Mouse (Mus musculus) forelimb bud, embryonic 11.5 days (tissue): ENCODE data around the gene Timm8a2.
"Not testable (repeated sequence)": the region's sequence is repeated elsewhere in the genome, so short reads cannot be mapped to it uniquely, and the experiment has no call there.

Experiments
- DNase-seq: peaks from one replicate; pipeline ENCODE4 v3.0.0-alpha.2; 2012; ENCODE audit warnings: low read depth, low spot score

Timm8a2 gene

DNA sequence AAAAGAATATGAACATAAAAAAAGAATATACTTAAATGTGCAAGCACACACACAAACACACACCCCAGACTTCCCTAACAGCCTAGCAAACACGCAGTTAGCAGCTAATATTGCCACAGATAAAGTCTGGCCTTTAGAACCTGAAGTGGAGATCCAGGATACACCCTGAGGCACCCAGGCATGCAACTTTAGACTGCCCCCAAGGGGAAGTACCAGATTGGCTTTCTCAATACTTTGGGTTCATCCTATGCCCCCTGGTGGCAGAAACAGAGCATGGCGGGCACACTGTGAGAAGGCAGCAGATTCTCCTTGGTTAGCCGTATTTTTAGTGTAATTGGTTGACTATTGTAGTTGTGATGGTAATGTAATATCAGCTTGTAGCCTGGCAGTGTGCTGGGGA is 26.2 kb downstream of the Timm8a2 start:
- peak; percentile 71 for DNase-seq

DNA sequence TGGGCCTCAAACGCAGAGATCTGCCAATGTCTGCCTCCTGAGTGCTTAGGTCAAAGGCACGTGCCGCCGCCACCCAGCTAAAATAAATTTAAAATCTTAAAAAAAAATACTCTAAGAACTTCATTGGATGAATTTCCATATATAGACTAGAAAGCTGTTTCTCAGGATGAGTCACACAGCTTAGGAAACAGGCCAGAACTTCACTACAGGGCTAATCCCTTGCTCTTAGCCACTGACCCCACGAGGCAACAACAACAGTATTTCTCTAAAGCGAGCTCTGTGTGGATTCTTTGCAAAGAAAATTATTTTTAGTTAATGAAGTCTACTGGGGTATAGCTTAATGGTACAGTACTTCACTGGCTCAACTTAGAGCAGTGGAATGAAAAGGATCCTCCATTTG is 26.9 kb downstream of the Timm8a2 start:
- DNase-seq = no peak

DNA sequence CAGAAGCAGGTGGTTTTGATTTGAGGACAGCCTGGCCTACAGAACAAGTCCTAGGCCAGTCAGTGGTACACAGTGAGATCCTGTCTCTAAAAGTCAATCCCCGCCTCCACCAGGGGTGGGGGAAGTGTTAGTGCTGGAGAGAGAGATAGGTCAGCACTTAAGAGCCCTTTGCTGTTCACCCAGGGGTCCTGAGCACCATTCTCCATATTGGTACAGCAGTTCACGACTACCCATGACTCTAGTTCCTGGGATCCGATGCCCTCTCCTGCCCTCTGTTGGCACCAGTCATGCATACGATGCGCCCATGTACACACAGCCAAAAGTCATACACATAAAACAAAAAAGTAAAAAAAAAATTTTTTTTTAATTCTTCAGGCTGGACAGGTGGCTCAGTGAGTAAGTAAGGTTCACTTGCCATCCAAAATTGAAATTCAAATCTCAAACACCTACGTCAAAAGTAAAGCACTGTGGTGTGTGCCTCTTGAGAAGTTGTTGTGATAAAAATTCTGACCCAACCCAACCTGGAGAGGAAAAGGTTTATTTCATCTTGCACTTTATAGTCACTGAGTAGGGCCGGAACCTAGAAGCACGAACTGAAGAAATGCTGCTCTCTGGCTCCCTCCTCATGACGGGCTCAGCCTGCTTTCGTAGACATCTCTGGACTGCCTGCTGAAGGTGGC is 28.1 kb downstream of the Timm8a2 start:
- no peak for DNase-seq

DNA sequence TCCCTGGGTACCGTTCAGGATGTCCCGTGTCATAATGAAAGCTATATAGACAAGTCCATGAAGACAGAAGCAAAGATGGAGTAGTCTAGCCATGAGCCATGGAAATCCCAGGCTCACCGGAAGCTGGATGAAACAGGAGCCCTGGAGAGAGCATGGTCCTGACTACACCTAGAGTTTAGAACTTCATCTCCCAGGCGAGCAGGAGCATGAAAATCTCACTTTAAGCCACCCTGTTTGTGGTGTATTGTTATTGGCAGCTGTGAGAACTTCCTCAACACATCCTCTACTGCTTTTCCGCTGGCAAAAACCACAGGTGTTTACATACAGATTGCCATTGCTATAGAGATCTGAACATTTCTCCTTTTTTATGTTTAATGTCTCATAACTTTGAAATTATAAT is 29.1 kb downstream of the Timm8a2 start:
- no peak for DNase-seq

DNA sequence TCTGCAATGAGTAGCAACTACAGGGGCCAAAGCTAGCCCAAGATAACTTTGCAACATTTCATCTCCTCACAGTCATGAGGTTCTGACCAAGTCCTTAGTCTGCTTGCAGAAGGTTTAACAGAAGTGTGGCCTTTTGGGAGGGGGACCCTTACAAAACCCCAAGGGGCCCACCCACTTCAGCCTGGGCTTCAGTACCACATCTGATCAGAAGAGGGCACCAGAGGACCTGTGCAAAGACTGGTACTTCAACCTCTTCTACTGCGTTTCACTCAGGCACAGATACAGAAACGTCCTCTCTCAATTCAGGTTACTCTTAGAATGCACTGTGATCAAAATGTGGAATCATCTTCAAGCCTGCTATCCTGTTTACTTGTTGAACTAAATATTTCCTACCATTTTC is 30.0 kb downstream of the Timm8a2 start:
- peak; percentile 76 for DNase-seq

DNA sequence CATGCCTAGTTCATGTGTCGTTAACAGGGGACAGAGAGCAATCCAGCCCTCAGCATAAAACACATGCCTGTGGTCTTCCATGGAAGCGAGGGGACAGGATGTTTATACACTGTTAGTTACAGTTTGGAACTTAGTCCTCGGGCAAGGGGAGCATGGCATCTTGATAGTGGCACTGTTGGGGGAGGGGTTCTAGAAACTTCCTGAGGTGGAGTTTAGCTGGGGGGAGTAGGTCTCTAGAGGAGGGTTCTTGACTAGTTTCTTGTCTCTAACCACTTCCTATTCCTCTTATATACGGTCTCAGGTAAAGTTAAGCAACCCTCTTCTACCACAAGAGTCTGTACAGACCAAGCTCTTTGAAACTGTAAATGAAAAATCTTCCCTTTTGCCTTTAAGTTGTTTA is 31.8 kb downstream of the Timm8a2 start:
- DNase-seq = no peak

DNA sequence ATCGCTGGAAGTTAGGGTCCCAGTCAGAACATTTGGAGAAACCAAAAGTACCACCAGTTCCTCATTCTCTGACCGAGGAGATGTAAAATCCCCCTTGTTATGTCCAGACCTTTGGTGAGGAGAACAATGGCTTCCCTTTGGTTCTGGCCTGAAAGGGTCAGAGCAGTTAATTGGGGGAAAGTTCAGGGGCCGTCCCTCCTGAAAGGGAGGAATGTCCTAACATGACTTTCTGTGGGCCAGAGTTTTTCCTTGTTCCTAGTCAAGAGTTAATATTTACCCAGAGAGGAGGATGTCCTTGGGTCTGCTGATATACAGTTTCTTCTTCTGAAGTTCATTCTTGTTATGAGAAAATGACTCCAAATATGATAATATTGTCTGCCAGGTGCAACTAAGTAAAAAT is 33.6 kb downstream of the Timm8a2 start:
- DNase-seq = not testable (repeated sequence)

DNA sequence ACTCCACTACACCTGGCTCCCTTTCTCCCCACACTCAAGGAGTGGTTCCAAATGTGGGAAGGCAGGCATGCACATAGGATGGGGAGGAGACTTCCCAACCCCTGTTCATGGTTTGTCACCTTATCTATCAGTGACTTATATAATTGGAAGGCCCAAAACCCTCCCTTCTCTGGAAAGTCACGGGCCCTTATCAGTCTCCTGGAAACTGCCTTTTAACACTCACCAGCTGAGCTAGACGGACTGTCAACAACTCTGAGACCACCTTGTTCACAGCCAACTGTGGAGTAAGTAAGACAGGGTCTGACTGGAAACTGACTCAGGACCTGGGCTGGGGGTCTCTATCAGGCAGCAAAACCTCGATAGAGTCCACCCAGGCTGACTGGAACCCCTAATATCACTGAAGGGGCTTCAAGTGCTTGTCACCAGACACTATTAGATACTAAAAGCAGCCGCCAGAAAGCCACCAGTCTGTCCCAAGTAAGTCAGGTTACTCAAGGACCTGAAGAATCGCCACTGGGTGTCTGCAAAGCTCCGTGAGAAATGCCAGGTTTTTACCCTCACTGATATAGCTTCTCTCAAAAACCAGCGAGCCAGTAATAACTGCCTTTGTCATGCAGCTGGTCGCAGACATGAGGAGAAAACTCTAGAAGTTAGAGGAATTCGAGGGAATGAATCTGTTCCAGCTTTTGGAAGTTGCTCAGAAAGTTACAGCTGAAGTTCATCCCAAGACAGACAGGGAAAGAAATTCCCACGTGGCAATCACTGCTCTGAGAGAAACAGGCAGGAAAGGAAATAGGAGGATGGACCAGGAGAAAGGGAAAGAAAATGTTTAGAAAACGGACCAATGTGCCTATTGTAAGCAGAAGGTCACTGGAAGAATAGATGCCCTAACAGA is 34.6 kb downstream of the Timm8a2 start:
- DNase-seq = no peak

DNA sequence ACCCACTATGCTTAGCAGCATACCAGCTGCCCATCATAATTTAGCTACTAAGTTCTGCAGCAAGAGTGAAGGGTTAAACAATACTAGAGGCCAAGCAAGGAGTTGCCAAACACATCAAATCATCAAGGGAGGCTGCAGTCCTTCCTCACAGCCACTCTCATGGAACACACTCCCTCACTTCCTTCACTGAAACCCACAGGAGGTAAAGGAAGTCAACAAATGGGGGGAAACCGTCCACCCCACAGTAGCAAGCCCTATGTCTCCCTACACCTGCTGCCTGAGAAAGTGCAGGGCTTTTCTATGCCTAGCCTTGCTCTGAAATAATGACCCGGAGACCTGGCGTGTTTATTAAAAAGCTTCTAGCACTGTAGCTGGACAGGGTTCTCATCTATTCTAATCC is 35.5 kb downstream of the Timm8a2 start:
- no peak for DNase-seq

DNA sequence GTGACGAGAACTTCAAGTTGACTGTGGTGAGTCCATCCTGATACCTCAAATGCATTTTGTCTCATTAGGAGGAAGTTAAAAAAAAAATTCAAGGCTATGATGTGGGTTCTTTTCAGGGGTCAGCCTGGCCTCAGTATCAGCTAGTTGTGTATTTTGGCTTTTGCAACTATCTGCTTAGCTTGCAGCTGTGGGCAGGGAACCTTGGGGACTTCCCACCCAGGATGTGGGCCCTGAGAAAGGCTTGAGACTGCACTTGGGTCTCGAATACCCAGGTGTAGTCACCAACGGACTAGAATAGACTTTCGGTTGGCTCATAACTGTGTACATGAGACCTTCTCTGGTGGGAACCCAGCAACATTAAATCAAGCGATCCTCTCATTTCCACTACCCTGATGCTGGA is 38.9 kb downstream of the Timm8a2 start:
- no peak for DNase-seq

DNA sequence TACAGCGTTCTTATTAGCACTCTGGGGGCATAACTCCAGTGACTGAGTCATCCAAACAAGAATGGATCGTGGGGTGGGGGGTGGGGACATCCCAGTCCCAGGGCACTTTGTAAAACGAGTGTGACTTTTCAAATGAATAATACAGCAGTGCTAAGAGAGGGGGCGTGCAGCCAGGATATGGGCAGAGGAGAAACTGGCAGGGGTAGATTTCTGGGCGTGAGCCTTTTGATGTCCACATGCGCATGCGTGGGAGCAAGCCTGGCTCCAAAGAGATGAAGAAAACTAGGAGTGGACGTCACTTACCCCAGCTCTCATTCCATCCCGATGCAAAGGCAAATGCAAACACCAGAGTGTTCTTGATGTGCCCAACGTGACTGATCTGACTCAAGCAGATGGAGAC is 39.9 kb downstream of the Timm8a2 start:
- no peak for DNase-seq

DNA sequence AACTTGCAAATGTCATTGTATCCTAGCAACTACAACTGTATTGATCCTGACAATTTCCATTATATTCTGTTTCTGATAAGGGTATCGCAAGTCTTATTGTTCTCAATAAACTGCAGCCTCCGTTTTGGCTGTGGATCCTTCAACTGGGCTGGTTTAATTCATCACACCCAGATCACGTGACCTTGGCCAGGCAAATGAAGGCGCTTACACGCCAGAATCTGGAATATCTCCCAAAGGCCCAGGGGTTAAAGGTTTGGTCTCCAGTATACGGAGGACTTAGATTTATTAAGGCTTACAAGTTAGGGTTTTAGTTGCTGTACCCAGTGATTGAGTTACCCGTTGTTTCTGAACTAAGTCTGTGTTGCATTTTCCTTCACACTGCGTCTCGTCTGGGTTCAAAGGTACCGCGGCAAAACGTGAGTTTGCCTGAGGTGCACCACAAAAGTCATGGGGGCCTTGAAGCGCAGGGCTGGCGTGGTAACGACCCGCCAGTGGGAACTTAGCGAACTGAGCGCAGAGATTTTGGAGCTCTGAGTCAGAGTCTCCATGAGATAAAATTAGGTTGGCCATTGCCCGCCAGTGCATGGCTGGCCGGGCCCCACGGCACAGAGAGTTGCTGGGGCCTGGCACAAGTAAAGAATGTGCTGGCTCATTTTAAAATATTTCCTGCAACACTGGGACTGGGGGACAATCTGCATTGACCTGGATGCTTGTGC is 41.2 kb downstream of the Timm8a2 start:
- DNase-seq = no peak

DNA sequence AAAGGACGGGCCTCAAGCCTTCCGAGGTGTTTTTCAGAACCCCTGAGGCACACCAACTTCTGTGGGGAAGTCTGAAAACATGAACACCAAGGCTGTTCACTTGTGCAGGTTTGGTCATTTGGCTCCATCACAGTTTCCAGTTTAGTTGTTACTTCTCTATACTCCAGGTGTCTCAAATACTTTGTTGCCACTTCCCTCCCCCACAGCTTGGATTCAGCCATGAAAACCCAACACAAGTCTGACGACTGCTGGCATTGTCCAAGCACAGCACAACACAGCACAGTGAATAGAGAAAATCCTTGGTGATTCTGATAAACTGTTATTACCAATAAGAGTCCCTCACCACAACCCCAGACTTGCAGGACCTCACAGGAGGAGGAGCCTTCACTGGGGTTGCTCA is 42.5 kb downstream of the Timm8a2 start:
- DNase-seq = no peak

DNA sequence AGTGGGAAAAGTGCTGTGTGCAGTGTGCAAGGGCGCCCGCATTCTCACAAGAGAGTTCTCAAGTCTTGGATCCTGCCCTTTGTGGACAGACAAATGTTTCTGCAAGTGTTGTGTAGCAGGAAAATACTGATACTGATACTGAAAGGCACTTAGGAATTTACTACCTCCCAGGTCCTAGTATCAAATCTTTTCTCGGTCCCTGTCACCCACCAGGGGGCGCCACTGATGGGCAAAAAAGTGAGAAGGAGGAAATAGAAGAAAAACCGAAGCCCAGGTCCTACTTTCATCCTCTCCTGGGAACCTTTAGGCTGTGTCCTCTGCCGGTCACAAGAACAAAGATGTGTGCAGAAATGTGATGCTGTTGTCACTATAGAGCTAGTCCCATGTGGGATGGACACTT is 45.0 kb downstream of the Timm8a2 start:
- DNase-seq = peak; percentile 14

DNA sequence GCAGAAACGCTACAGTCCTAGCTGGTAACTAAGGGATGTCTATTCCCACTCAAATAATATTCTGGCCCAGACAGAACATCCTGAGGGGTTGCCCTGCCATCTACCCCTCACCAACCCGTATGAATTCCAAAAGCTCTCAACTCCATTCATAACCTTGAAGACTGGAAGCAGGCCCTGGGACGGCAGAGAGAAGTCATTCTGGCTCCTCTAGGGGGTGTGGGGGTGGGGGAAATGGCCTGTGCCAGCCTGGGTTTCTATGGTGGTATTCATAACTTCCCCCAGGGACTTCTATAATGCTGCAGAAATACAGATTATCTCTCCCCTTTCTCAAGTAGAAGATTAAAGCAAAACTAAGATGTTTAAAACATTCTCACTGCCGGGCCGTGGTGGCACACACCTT is 45.4 kb downstream of the Timm8a2 start:
- no peak for DNase-seq

DNA sequence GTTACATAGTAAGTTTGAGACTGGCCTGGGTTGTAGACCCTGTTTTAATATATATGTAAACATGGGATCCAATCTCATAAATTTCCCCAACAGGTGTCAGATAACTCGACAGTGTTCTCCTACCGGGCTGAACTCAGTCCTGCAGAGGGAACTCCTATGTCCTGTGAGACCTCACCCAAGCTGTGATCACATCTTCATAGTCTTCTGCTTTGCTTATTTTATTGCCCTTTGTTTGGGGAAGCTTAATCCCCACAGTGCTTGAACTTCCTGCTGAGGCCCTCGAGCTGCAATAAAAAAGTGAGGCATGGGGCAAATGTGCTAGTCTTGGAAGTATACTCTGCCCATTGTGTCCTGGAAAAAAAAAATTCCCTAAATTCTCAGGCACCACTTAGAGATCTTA is 46.8 kb downstream of the Timm8a2 start:
- DNase-seq = no peak

DNA sequence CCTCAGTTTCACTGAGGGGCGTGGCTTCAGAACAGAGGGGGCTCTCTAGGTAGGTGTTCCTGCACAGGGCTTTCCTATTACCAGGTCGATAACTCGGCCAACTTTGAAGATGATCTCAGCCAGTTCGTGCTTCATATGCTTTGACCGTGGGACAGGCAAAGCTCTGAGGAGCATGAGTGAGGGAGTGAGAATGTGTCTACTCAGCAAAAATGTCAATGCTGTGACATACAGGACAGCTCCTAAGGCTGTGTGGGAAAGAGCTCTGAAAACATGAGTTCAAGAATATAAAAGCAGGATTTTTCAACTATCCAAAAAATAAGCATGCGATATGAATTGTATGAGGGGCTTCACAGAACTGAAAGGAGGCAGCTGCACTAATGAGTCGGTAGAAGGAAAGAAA is 49.0 kb downstream of the Timm8a2 start:
- no peak for DNase-seq

DNA sequence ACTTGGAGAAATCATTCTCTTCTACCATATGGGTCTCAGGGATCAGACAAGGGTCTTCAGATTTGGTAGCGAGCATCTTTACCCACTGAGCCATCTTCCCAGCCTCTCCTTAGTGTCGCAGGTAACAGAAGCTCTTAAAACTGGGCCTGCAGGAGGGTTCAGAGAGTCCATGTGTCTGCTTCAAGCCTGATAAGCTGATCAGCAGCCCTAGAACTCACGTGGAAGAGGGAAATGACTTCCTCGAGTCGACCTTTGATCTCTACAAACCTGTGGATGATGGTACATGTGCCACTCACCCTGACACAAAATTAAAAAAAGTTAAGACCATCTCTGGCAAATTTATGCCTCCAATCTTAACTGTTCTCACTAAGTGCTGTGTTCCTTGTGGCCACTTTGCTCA is 53.5 kb downstream of the Timm8a2 start:
- DNase-seq = no peak
